Mouse (Mus musculus) ES-E14 (cell line): ENCODE data around the gene Nmbr.

Experiments used
- HCFC1 ChIP-seq: IDR thresholded peaks from 2 replicates; pipeline ENCODE4 v1.6.1; 2012; ENCODE audit warnings: low read length, inconsistent platforms, borderline replicate concordance; ENCODE audit not compliant: insufficient read depth
- MAFK ChIP-seq: IDR thresholded peaks from 2 replicates; pipeline ENCODE4 v1.6.1; 2014; ENCODE audit warnings: mild to moderate bottlenecking, low read depth, low read length, inconsistent platforms; ENCODE audit not compliant: insufficient read depth

DNA sequence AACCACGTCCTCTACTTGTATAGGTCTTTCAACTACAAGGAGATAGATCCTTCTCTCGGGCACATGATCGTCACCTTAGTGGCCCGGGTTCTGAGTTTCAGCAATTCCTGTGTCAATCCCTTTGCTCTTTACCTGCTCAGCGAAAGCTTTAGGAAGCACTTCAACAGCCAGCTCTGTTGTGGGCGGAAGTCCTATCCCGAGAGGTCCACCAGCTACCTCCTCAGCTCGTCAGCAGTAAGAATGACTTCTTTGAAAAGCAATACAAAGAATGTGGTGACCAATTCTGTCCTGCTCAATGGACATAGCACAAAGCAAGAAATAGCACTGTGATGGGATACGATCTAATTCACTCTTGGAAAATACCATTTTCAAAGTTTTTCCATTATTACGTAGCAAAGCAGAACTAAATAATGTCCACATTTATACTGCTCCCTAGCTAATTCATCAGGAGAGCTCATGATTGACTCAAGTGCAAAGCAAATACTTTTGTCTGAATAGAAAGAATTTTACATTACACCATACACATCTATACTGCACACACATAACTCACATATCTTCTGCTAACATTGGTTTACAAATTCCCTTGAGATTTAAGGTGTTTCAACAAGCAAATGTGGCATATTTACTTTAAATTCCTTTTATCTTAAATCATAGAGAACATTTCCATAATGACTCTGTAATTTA is 65.0 kb downstream of the Nmbr start:
- no peak for TF ChIP-seq HCFC1
- no peak for TF ChIP-seq MAFK
